Comparison of ENCODE assay signal across 13 mouse cellular contexts in the genomic region with DNA sequence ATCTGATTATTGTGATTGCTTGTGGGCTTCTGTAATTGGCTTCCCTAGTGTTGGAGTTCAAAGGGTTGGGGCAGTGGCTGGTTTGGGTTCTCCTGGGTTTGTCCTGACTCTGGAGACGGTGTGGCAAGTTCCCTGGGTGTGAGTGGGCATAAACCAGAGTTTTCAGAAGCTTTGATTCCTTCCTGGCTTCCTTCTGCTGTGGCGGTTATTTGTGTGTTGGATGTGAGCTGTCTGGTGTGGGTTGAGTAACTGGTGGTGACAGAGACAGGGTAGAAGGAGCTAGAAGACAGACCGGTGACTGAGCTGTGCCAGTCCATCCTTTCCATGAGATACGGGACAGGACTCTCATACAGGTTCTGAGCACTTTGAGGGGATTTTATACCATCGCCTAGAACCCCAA. TPM values are rescaled to one million over a fixed set of nuclear protein-coding genes. Genes with fewer than 3 reads are reported as not detected.
DNase-seq lines count a peak whose midpoint lies in the region; ATAC-seq lines count a peak whose summit lies in the region.
"Had no signal": no experiment of that assay in that cellular context is flagged by ENCODE, and none has a peak within 500 bp of the region (broad histone marks: within the 10 kb centered on the region; RNA-seq: fewer than 3 reads in every experiment).

No protein-coding gene starts in this region.

- H3K4me2 ChIP-seq in heart, embryonic 15.5 days, result peak overlapping the region; percentile 79
- 0 out of 2 replicates have a peak overlapping the region, but pooled peaks have one; percentile 3 for H3K4me2 ChIP-seq in embryonic facial prominence, embryonic 11.5 days (ENCODE audit: low read depth, low read length)
- peak overlapping the region; percentile 95 for H3K4me2 ChIP-seq in limb, embryonic 13.5 days (replicated peaks)
- H3K4me2 ChIP-seq: liver, embryonic 11.5 days had no signal

- no peaks in the 10 kb centered on the region for H3K27me3 ChIP-seq in heart, embryonic 15.5 days
- H3K27me3 ChIP-seq in embryonic facial prominence, embryonic 11.5 days (ENCODE audit: control insufficient read depth, insufficient read depth, low read length), result no peaks in the 10 kb centered on the region
- H3K27me3 ChIP-seq in limb, embryonic 13.5 days, result no peaks in the 10 kb centered on the region

- no peaks in the 10 kb centered on the region for H3K9me3 ChIP-seq in heart, embryonic 15.5 days (replicated peaks)
- H3K9me3 ChIP-seq in embryonic facial prominence, embryonic 11.5 days (replicated peaks; ENCODE audit: control insufficient read depth, low read length), result no peaks in the 10 kb centered on the region
- no peaks in the 10 kb centered on the region for H3K9me3 ChIP-seq in limb, embryonic 13.5 days

- intact Hi-C loops in heart, postnatal 14 days (cut with DNase I), result no loop called here

- no peak for DNase-seq in heart, postnatal 14 days
- peak; percentile 39 for DNase-seq in 416B (ENCODE audit: low read depth)
- no peak for DNase-seq in embryonic facial prominence, embryonic 11.5 days (ENCODE audit: low spot score)
- DNase-seq in thymus, postnatal 25 days, result no peak
- DNase-seq in kidney, postnatal 36 days, result no peak
- DNase-seq in testis, postnatal 14 days (ENCODE audit: low spot score), result no peak
- DNase-seq: adrenal gland, adult 8-10 months; cerebellum, postnatal 10 days; kidney, adult 18-20 months; thymus, postnatal 36 days had no signal

- no peaks in the 10 kb centered on the region for H3K36me3 ChIP-seq in heart, embryonic 15.5 days
- no peaks in the 10 kb centered on the region for H3K36me3 ChIP-seq in embryonic facial prominence, embryonic 11.5 days (replicated peaks; ENCODE audit: control insufficient read depth, insufficient read depth, low read depth, low read length)
- H3K36me3 ChIP-seq in limb, embryonic 13.5 days, result no peaks in the 10 kb centered on the region

- WGBS in heart, embryonic 15.5 days, result 75% methylated on average over 5 of the region's 5 CpGs
- 79% methylated on average over 5 of the region's 5 CpGs for WGBS in embryonic facial prominence, embryonic 11.5 days
- WGBS in limb, embryonic 13.5 days, result 70% methylated on average over 5 of the region's 5 CpGs

- no peak for ATAC-seq in heart, embryonic 15.5 days (replicated peaks; ENCODE audit: insufficient number of reproducible peaks, insufficient read depth, low FRiP score, low read depth)
- ATAC-seq in embryonic facial prominence, embryonic 11.5 days (replicated peaks; ENCODE audit: insufficient number of reproducible peaks, low FRiP score, low TSS enrichment, low read depth), result no peak
- ATAC-seq in limb, embryonic 13.5 days (ENCODE audit: low FRiP score, low read depth), result no peak

- peak overlapping the region; percentile 96 for H3K27ac ChIP-seq in heart, embryonic 15.5 days
- H3K27ac ChIP-seq in embryonic facial prominence, embryonic 11.5 days (replicated peaks; ENCODE audit: low read depth, low read length), result 0 out of 2 replicates have a peak overlapping the region, but pooled peaks have one; percentile 0
- no peak overlapping the region for H3K27ac ChIP-seq in limb, embryonic 13.5 days

- H3K4me3 ChIP-seq in heart, embryonic 15.5 days, result peak overlapping the region; percentile 89; the same call in 1 of the 2 replicates
- no peak overlapping the region for H3K4me3 ChIP-seq in embryonic facial prominence, embryonic 11.5 days (ENCODE audit: low read depth, low read length)
- no peak overlapping the region for H3K4me3 ChIP-seq in limb, embryonic 13.5 days

- H3K9ac ChIP-seq in heart, embryonic 15.5 days, result peak overlapping the region; percentile 20; the same call in 1 of the 2 replicates
- H3K9ac ChIP-seq in embryonic facial prominence, embryonic 11.5 days (replicated peaks; ENCODE audit: low read length), result no peak overlapping the region
- H3K9ac ChIP-seq in limb, embryonic 13.5 days, result peak overlapping the region; percentile 48

- H3K4me1 ChIP-seq in heart, embryonic 15.5 days (replicated peaks), result peaks cover 83% of the 10 kb centered on the region
- peaks cover 25% of the 10 kb centered on the region for H3K4me1 ChIP-seq in embryonic facial prominence, embryonic 11.5 days (ENCODE audit: control insufficient read depth, insufficient read depth, low read length)
- H3K4me1 ChIP-seq in limb, embryonic 13.5 days, result peaks cover 87% of the 10 kb centered on the region

RNA-seq across cellular contexts. Expression of a gene that starts 3.7 kb away (rescaled TPM):
- 43.0 and 57.4 TPM in 2 replicates for polyA plus RNA-seq in heart, embryonic 15.5 days (2015; fragmentation: Nextera tagmentation; extraction: Ambion mirVana)
- total RNA-seq in heart, postnatal 14 days (2021), result 10 to 100 TPM; 31.2 to 33.4 TPM
- polyA plus RNA-seq in embryonic facial prominence, embryonic 11.5 days (2014; fragmentation: Nextera tagmentation; extraction: Ambion mirVana), result 13.7 and 15.9 TPM in 2 replicates
- 48.5 and 55.8 TPM in 2 replicates for polyA plus RNA-seq in limb, embryonic 13.5 days (2015; fragmentation: Nextera tagmentation; extraction: Ambion mirVana)

RNA-seq across cellular contexts. Expression of a gene that starts 32.5 kb away (rescaled TPM):
- 23.8 and 28.3 TPM in 2 replicates for polyA plus RNA-seq in heart, embryonic 15.5 days (2015; fragmentation: Nextera tagmentation; extraction: Ambion mirVana)
- 10 to 100 TPM; 19.5 to 22.7 TPM for total RNA-seq in heart, postnatal 14 days (2021)
- 22.0 and 27.1 TPM in 2 replicates for polyA plus RNA-seq in embryonic facial prominence, embryonic 11.5 days (2014; fragmentation: Nextera tagmentation; extraction: Ambion mirVana)
- polyA plus RNA-seq in limb, embryonic 13.5 days (2015; fragmentation: Nextera tagmentation; extraction: Ambion mirVana), result 20.8 and 20.9 TPM in 2 replicates

Comparison
In these comparisons a context has a peak if more than half of its experiments do, and no peak if none do; other contexts are left out.
1. H3K4me2 ChIP-seq: peak in every context shown above with its lines; median percentile 95 in limb, embryonic 13.5 days; 79 in heart, embryonic 15.5 days; 3 in embryonic facial prominence, embryonic 11.5 days.